Mouse (Mus musculus) lung, embryonic 14.5 days (tissue): ENCODE data around the gene Hoxd11. TPM values are rescaled to one million over a fixed set of nuclear protein-coding genes. Genes with fewer than 3 reads are reported as not detected.
A peak's percentile ranks its signal among the peaks of the same experiment; 100 is the strongest.

ENCODE experiments used
- ATAC-seq: fragments of 200-750 bp; cut with Nextera tagmentation; 2 replicates; pipeline ENCODE4 v1.8.0; 2017; ENCODE audit warnings: mild to moderate bottlenecking, moderate TSS enrichment, moderate library complexity; ENCODE audit not compliant: insufficient read depth
- DNase-seq: peaks from one replicate; pipeline ENCODE4 v3.0.0-alpha.2; 2015
- H3K27ac ChIP-seq: fragments of 300-500 bp; sonication (generic); 2 replicates; pipeline ENCODE4 v1.5.1; 2014; ENCODE audit warnings: low read depth, mild to moderate bottlenecking, moderate library complexity
- H3K27me3 ChIP-seq: fragments of 300-500 bp; sonication (generic); 2 replicates; pipeline ENCODE4 v1.6.1; 2014; ENCODE audit warnings: low read length, control low read depth; ENCODE audit not compliant: insufficient read depth
- H3K36me3 ChIP-seq: fragments of 300-500 bp; sonication (generic); 2 replicates; pipeline ENCODE4 v1.6.1; 2014; ENCODE audit warnings: control low read depth; ENCODE audit not compliant: insufficient read depth
- H3K4me1 ChIP-seq: fragments of 300-500 bp; sonication (generic); 2 replicates; pipeline ENCODE4 v1.6.1; 2014; ENCODE audit warnings: antibody characterized with exemption, control low read depth; ENCODE audit not compliant: insufficient read depth
- H3K4me2 ChIP-seq: fragments of 300-500 bp; sonication (generic); 2 replicates; pipeline ENCODE4 v1.6.1; 2014; ENCODE audit warnings: mild to moderate bottlenecking
- H3K4me3 ChIP-seq: fragments of 300-500 bp; sonication (generic); 2 replicates; pipeline ENCODE4 v1.5.1; 2014; ENCODE audit warnings: low read depth, low read length
- H3K9ac ChIP-seq: fragments of 300-500 bp; sonication (generic); 2 replicates; pipeline ENCODE4 v1.6.1; 2014
- H3K9me3 ChIP-seq: fragments of 300-500 bp; sonication (generic); 2 replicates; pipeline ENCODE4 v1.6.1; 2016; ENCODE audit warnings: low read depth, low read length, control low read depth
- CTCF ChIP-seq: IDR thresholded peaks from 2 replicates; pipeline ENCODE4 v1.5.1; 2016; ENCODE audit warnings: antibody characterized with exemption, low read depth
- WGBS: fragments of 180-500 bp; shearing (Covaris S2); extraction: QIAGEN DNeasy Blood & Tissue Kit; methylation state at CpG from one replicate; pipeline ENCODE4 v1.1.7; 2014; 5-methylcytosine and 5-hydroxymethylcytosine counted together
- microRNA counts: library from miRNA; unstranded; fragments of <30 nt; microRNA quantifications from one replicate; lab custom pipeline; 2016
- microRNA-seq: library from miRNA; unstranded; fragments of <30 nt; microRNA quantifications from one replicate; pipeline ENCODE4, GENCODE M21; 2016; ENCODE audit warnings: borderline number of aligned reads
- polyA plus RNA-seq: library from polyadenylated mRNA; unstranded; fragments of >200 nt; fragmentation: Nextera tagmentation; extraction: Ambion mirVana; gene quantifications from 2 replicates; pipeline ENCODE4 v1.2.1, GENCODE M21; 2014

The Hoxd11 gene
- polyA plus RNA-seq, 1 experiment from 2014 or later = not detected

- no peak for DNase-seq
- H3K27me3 ChIP-seq = peaks cover 99% of the 10 kb centered on the region
- WGBS = 1% methylated on average over 6 of the region's 6 CpGs
- TF ChIP-seq CTCF = no peak
- H3K9ac ChIP-seq = no peak overlapping the region; the same call in 1 of the 2 replicates
- no peak for ATAC-seq
- no peaks in the 10 kb centered on the region for H3K9me3 ChIP-seq
- no peaks in the 10 kb centered on the region for H3K36me3 ChIP-seq
- no peak overlapping the region for H3K4me2 ChIP-seq
- no peak overlapping the region for H3K4me3 ChIP-seq
- no peak overlapping the region for H3K27ac ChIP-seq
- H3K4me1 ChIP-seq = no peaks in the 10 kb centered on the region
Observed at GRCm38 (mm10) chr2:74733765-74734164, 54.4 kb downstream of the Hoxd11 start.

DNA sequence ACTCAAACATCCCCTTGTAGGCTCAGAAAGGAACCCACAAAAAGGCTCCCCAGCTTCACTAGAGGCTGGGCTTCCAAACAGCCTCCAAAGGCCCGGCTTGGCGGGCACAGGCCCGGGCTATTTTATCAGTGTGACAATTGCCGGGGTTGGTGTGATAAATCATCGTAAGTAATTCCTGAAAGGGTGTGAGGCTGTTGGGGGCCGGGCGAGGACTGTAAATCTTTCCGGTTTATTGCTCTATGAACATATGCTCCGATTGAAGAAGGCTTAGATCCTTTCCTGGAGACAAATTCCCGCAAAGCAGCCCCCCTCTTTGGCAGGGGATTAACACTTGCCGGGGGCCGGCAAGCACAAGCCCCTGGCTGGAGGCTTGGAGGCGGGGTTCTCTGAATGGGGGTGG, 55.1 kb downstream of the Hoxd11 start:
- Histone ChIP-seq H3K4me2 (no peak overlapping the region), H3K27ac (no peak overlapping the region), H3K36me3 (no peaks in the 10 kb centered on the region), H3K4me1 (no peaks in the 10 kb centered on the region), H3K27me3 (peaks cover 99% of the 10 kb centered on the region), H3K9me3 (no peaks in the 10 kb centered on the region), H3K9ac (no peak overlapping the region), H3K4me3 (no peak overlapping the region)
- TF ChIP-seq CTCF = no peak
- 3% methylated on average over 13 of the region's 13 CpGs for WGBS
- no peak for DNase-seq
- no peak for ATAC-seq

DNA sequence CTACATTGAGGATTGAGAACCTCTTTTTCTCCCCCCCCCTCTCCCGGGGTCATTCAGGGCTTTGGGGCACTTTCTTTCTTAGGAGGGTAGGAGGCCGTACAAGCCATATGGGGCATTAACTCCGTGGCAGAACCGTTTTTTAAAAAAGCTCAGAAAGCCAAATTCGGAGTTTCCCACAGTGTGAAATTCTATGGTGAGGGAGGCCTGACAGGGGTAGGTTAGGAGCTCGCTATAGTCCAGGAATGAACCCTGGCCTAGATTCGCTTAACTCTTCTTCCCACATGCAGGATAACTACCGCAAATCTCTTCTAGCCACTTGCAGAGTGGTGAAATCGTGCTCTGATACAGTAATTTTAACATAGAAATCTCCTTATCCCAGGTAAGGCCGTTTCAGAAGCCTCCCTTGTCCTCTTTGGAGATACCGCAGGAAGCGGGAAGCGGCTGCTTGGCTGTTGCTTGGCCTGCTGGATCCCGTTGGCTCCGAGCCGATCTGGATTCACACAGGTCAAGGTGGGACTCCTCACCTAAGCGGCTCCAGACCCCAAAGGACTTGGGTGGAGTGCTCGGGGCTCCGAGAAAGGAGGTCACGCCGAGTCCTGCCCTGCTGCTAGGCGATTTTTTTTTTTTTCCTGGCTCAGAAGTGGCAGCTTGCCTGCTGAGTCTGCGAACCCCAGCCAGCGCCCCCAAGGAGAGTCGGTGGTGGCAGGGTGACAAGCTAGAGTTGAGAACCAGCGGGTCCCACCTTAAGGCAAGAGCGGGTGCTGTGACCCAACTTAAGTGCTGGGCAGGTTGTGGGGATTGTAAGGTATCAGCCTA, 55.8 kb downstream of the Hoxd11 start:
- no peaks in the 10 kb centered on the region for H3K4me1 ChIP-seq
- no peak for TF ChIP-seq CTCF
- no peak overlapping the region for H3K27ac ChIP-seq
- H3K36me3 ChIP-seq = no peaks in the 10 kb centered on the region
- DNase-seq (no peak), ATAC-seq (no peak)
- no peak overlapping the region for H3K9ac ChIP-seq
- H3K27me3 ChIP-seq = peaks cover 100% of the 10 kb centered on the region
- H3K4me2 ChIP-seq = no peak overlapping the region
- no peak overlapping the region for H3K4me3 ChIP-seq
- WGBS = 4% methylated on average over 27 of the region's 27 CpGs
- H3K9me3 ChIP-seq = no peaks in the 10 kb centered on the region

- Histone ChIP-seq H3K36me3 (no peaks in the 10 kb centered on the region), H3K9me3 (no peaks in the 10 kb centered on the region), H3K9ac (no peak overlapping the region), H3K4me2 (peak overlapping the region; percentile 44), H3K4me1 (no peaks in the 10 kb centered on the region), H3K4me3 (peak overlapping the region; percentile 7; the same call in 1 of the 2 replicates), H3K27me3 (peaks cover 100% of the 10 kb centered on the region), H3K27ac (no peak overlapping the region)
- WGBS = 3% methylated on average over 42 of the region's 42 CpGs
- TF ChIP-seq CTCF = no peak
- no peak for ATAC-seq
- DNase-seq = no peak
Observed at GRCm38 (mm10) chr2:74735851-74736687, 56.7 kb downstream of the Hoxd11 start.

MicroRNAs within 50 kb of the gene (microRNA counts, 519-probe panel; counts per million panel counts)
- microRNA mmu-miR-10b (lab: Ali Mortazavi, UCI) = 1,234 counts per million, percentile 5 among the panel's probes with 10 or more counts

Small RNA genes within 50 kb of the gene (microRNA-seq; reads per million reads assigned to microRNA genes)
- gene Gm44463 (not detected), gene Mir10b (687 reads per million, percentile 70 among the genes with 10 or more reads in this experiment)

Other genes with a start within 250 kb of the Hoxd11 start
- 28.6 and 30.4 TPM in 2 replicates for gene Lnpk, start 100.1 kb upstream of the Hoxd11 start, polyA plus RNA-seq
- not detected in 2 replicates for gene Evx2, start 20.0 kb upstream of the Hoxd11 start, polyA plus RNA-seq
- gene Hoxd13, start 11.2 kb upstream of the Hoxd11 start, polyA plus RNA-seq = not detected in 2 replicates
- gene Hoxd12, start 4.5 kb upstream of the Hoxd11 start, polyA plus RNA-seq = not detected in 2 replicates
- 0.14 TPM in 1 of 2 replicates, not detected in the other for gene Hoxd10, start 12.4 kb downstream of the Hoxd11 start, polyA plus RNA-seq
- gene Hoxd9, start 18.2 kb downstream of the Hoxd11 start, polyA plus RNA-seq = 0.13 TPM in 1 of 2 replicates, not detected in the other
- 0.27 and 0.29 TPM in 2 replicates for gene Hoxd8, start 25.1 kb downstream of the Hoxd11 start, polyA plus RNA-seq
- gene Hoxd3, start 32.4 kb downstream of the Hoxd11 start, polyA plus RNA-seq = not detected in 2 replicates
- gene Hoxd4, start 32.4 kb downstream of the Hoxd11 start, polyA plus RNA-seq = not detected in 2 replicates
- not detected in 2 replicates for gene Gm28230, start 47.2 kb downstream of the Hoxd11 start, polyA plus RNA-seq
- gene Hoxd1, start 83.4 kb downstream of the Hoxd11 start, polyA plus RNA-seq = 0.09 TPM in 1 of 2 replicates, not detected in the other
- gene Mtx2, start 146.2 kb downstream of the Hoxd11 start, polyA plus RNA-seq = 122 and 125 TPM in 2 replicates